8 mouse cellular contexts compared by ENCODE assay signal in the genomic region with DNA sequence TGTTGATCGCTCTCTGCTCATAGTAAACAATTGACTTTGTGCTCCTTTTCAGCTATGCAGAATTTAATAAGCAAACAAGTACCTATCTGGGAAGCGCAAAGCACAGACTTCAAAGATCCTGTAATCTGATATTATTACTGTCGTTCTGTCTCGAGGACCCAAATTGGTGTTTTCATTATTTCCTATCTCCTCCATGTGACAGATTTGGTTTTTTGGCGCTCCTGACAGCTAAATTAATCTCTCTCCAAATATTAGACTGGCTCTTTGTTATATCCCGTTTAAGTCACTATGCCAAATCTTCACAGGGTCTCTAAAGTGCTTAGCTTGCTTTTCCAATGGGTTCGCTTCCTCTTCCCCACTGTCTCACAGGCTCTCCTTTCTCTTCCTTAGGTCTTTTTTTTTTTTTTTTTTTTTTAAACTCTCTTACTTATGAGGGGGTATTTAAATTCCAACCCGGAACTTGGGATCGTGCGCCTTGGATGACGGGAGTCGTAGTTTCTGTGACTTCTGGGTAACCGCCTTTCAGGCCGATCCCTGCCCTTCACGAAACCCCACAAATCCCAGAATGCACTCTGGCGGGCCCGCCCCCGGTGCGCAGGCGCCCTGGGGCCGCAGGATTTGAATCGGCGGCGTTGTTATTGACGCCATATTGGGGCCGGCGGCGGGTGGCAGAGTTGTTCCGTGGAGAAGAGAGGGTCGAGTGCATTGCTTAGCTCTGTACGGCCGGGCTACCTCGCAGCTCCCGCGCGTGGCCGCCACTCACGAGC. TPM values are rescaled to one million over a fixed set of nuclear protein-coding genes. Genes with fewer than 3 reads are reported as not detected.
DNase-seq lines count a peak whose midpoint lies in the region; ATAC-seq and TF ChIP-seq lines count a peak whose summit lies in the region.

No protein-coding gene starts in this region.

- H3K4me2 ChIP-seq in forebrain, postnatal 0 days (ENCODE audit: low read depth) = peak overlapping the region; percentile 58
- H3K4me2 ChIP-seq in lung, embryonic 15.5 days = peak overlapping the region; percentile 50

- no peak for TF ChIP-seq EP300 in MEL (IDR thresholded peaks at IDR 0.05; ENCODE audit: low read depth in 1 of 2, low read length in 2 of 2)

- peak overlapping the region; percentile 84 for H3K9ac ChIP-seq in MEL (ENCODE audit: control insufficient read depth, low read depth, low read length, poor library complexity, severe bottlenecking)
- peak overlapping the region; percentile 97 for H3K9ac ChIP-seq in forebrain, postnatal 0 days
- H3K9ac ChIP-seq in lung, embryonic 15.5 days = peak overlapping the region; percentile 99

- TF ChIP-seq RAD21 in MEL (IDR thresholded peaks at IDR 0.05; ENCODE audit: low read depth, low read length) = no peak

- TF ChIP-seq POLR2A in MEL (IDR thresholded peaks at IDR 0.05; ENCODE audit: control insufficient read depth in 1 of 2, insufficient read depth in 1 of 2, low read depth in 1 of 2, low read length in 2 of 2, poor library complexity in 1 of 2) = peak; percentile 63 to 79; a peak in 3 of 4 replicates
- TF ChIP-seq POLR2A in cerebellum, adult 2 months (IDR thresholded peaks at IDR 0.05; ENCODE audit: borderline replicate concordance, insufficient read depth, low read length) = peak; percentile 60

- peak overlapping the region; percentile 83 for H3K27ac ChIP-seq in MEL (ENCODE audit: control insufficient read depth, low read depth, low read length)
- peak overlapping the region; percentile 98 for H3K27ac ChIP-seq in cerebellum, adult 2 months (ENCODE audit: insufficient read depth, low read length)
- H3K27ac ChIP-seq in forebrain, postnatal 0 days (ENCODE audit: low read depth, low read length) = peak overlapping the region; percentile 93
- H3K27ac ChIP-seq in lung, embryonic 15.5 days = peak overlapping the region; percentile 94

- peaks cover 4 to 20% of the 10 kb centered on the region in 2 experiments for H3K36me3 ChIP-seq in MEL (ENCODE audit: control insufficient read depth in 1 of 2, insufficient read depth in 2 of 2, low read length in 2 of 2)
- no peaks in the 10 kb centered on the region for H3K36me3 ChIP-seq in forebrain, postnatal 0 days (ENCODE audit: insufficient read depth)
- H3K36me3 ChIP-seq in lung, embryonic 15.5 days = no peaks in the 10 kb centered on the region

- H3K4me1 ChIP-seq in MEL (ENCODE audit: control insufficient read depth in 1 of 2, insufficient read depth in 2 of 2, low read length in 2 of 2) = peaks cover 3 to 4% of the 10 kb centered on the region in 2 experiments; a peak in 2 of 4 replicates
- peaks cover 3% of the 10 kb centered on the region; the same call in 1 of the 2 replicates for H3K4me1 ChIP-seq in cerebellum, adult 2 months (ENCODE audit: control insufficient read depth, insufficient read depth, low read length)
- peaks cover 13% of the 10 kb centered on the region; the same call in 1 of the 2 replicates for H3K4me1 ChIP-seq in forebrain, postnatal 0 days (ENCODE audit: insufficient read depth)
- peaks cover 13% of the 10 kb centered on the region for H3K4me1 ChIP-seq in lung, embryonic 15.5 days

- DNase-seq in MEL (ENCODE audit: low read depth, low spot score) = peak; percentile 99
- peak; percentile 97 to 98 for DNase-seq in cerebellum, adult 2 months
- peak; percentile 98 for DNase-seq in forebrain, postnatal 0 days
- DNase-seq in heart, postnatal 4 days = peak; percentile 96
- DNase-seq in layer of hippocampus, adult 8-10 months (ENCODE audit: low spot score in 2 of 2) = peak; percentile 95 to 97
- peak; percentile 95 for DNase-seq in ovary, adult 18-20 months (ENCODE audit: low spot score)
- DNase-seq in thymus, postnatal 0 days (ENCODE audit: low spot score) = peak; percentile 97

- H3K27me3 ChIP-seq in MEL (ENCODE audit: control insufficient read depth in 1 of 2, insufficient read depth in 2 of 2, low read length in 2 of 2) = no peaks in the 10 kb centered on the region
- no peaks in the 10 kb centered on the region for H3K27me3 ChIP-seq in cerebellum, adult 2 months (ENCODE audit: control insufficient read depth, insufficient read depth, low read length)
- H3K27me3 ChIP-seq in forebrain, postnatal 0 days (ENCODE audit: insufficient read depth, low read length) = no peaks in the 10 kb centered on the region
- no peaks in the 10 kb centered on the region for H3K27me3 ChIP-seq in lung, embryonic 15.5 days

- WGBS in cerebellum, adult 2 months = 2% methylated on average over 38 of the region's 38 CpGs
- 3% methylated on average over 38 of the region's 38 CpGs for WGBS in forebrain, postnatal 0 days
- WGBS in lung, embryonic 15.5 days = 3% methylated on average over 38 of the region's 38 CpGs

- peak; percentile 97 for ATAC-seq in forebrain, postnatal 0 days
- peak; percentile 95 for ATAC-seq in lung, embryonic 15.5 days (ENCODE audit: borderline replicate concordance, extremely low read depth, low FRiP score, low TSS enrichment)

- peak overlapping the region; percentile 73 to 80 for H3K4me3 ChIP-seq in MEL (ENCODE audit: control insufficient read depth in 1 of 2, insufficient read depth in 1 of 2, low read depth in 2 of 2, low read length in 2 of 2)
- H3K4me3 ChIP-seq in cerebellum, adult 2 months (replicated peaks; ENCODE audit: insufficient read depth, low read depth, low read length) = peak overlapping the region; percentile 96
- H3K4me3 ChIP-seq in forebrain, postnatal 0 days (ENCODE audit: low read depth, low read length) = peak overlapping the region; percentile 95
- peak overlapping the region; percentile 98 for H3K4me3 ChIP-seq in lung, embryonic 15.5 days

- peaks cover 35% of the 10 kb centered on the region for H3K79me2 ChIP-seq in MEL (ENCODE audit: control insufficient read depth, insufficient read depth, low read length, poor library complexity)

- H3K9me3 ChIP-seq in MEL (replicated peaks; ENCODE audit: insufficient read depth, low read length) = no peaks in the 10 kb centered on the region
- no peaks in the 10 kb centered on the region for H3K9me3 ChIP-seq in forebrain, postnatal 0 days (ENCODE audit: low read length)
- H3K9me3 ChIP-seq in lung, embryonic 15.5 days = no peaks in the 10 kb centered on the region

- no peak for TF ChIP-seq CTCF in MEL (IDR thresholded peaks at IDR 0.05 in 2 of 3, conservative IDR thresholded peaks at IDR 0.05 in 1 of 3; ENCODE audit: control insufficient read depth in 1 of 3, insufficient read depth in 1 of 3, low read depth in 2 of 3, low read length in 3 of 3, poor library complexity in 1 of 3, severe bottlenecking in 1 of 3)
- TF ChIP-seq CTCF in cerebellum, adult 2 months (IDR thresholded peaks at IDR 0.05; ENCODE audit: borderline replicate concordance, insufficient read depth, low read depth, low read length) = no peak
- TF ChIP-seq CTCF in forebrain, postnatal 0 days (IDR thresholded peaks at IDR 0.05; ENCODE audit: low read depth) = no peak

TF ChIP-seq in MEL, 35 proteins besides CTCF, POLR2A, EP300 and RAD21 (continues in another document):
- no peak for TF ChIP-seq GABPA (IDR thresholded peaks at IDR 0.05; ENCODE audit: low read depth, low read length)
- TF ChIP-seq TCF12 (IDR thresholded peaks at IDR 0.05; ENCODE audit: low read depth, low read length) = peak; percentile 64; the same call in 1 of the 2 replicates
- peak; percentile 46; the same call in 1 of the 2 replicates for TF ChIP-seq MAZ (IDR thresholded peaks at IDR 0.05; ENCODE audit: low read depth, low read length)
- TF ChIP-seq NRF1 (IDR thresholded peaks at IDR 0.05; ENCODE audit: insufficient read depth, low read depth, low read length, poor library complexity, severe bottlenecking) = peak; percentile 94
- TF ChIP-seq SIN3A (IDR thresholded peaks at IDR 0.05; ENCODE audit: low read length) = peak; percentile 99
- no peak; the same call in 1 of the 2 replicates for TF ChIP-seq MYC (IDR thresholded peaks at IDR 0.05; ENCODE audit: low read depth, low read length)
- peak; percentile 99 for TF ChIP-seq ELF1 (IDR thresholded peaks at IDR 0.05; ENCODE audit: low read depth, low read length)
- no peak for TF ChIP-seq BHLHE40 (IDR thresholded peaks at IDR 0.05; ENCODE audit: borderline replicate concordance, low read depth, low read length)
- TF ChIP-seq KAT2A (conservative IDR thresholded peaks at IDR 0.05; ENCODE audit: low read depth, low read length) = peak; percentile 91
- TF ChIP-seq POLR2AphosphoS2 (IDR thresholded peaks at IDR 0.05; ENCODE audit: low read length) = no peak; the same call in 1 of the 2 replicates
- TF ChIP-seq TAL1 (IDR thresholded peaks at IDR 0.05; ENCODE audit: low read length) = no peak
- TF ChIP-seq USF1 (IDR thresholded peaks at IDR 0.05; ENCODE audit: low read depth, low read length) = peak; percentile 41; the same call in 1 of the 2 replicates
- TF ChIP-seq NELFE (IDR thresholded peaks at IDR 0.05; ENCODE audit: low read depth, low read length) = peak; percentile 80
- peak; percentile 64 for TF ChIP-seq TBP (IDR thresholded peaks at IDR 0.05; ENCODE audit: low read depth, low read length)
- TF ChIP-seq HCFC1 (IDR thresholded peaks at IDR 0.05; ENCODE audit: low read depth, low read length) = peak; percentile 99
- TF ChIP-seq ZNF384 (IDR thresholded peaks at IDR 0.05; ENCODE audit: low read depth, low read length) = peak; percentile 100
- no peak for TF ChIP-seq SMC3 (IDR thresholded peaks at IDR 0.05; ENCODE audit: low read depth, low read length)
- no peak for TF ChIP-seq ZC3H11A (IDR thresholded peaks at IDR 0.05; ENCODE audit: low read depth, low read length)
- TF ChIP-seq ZKSCAN1 (IDR thresholded peaks at IDR 0.05; ENCODE audit: low read depth, low read length) = no peak; the same call in 1 of the 2 replicates
- no peak for TF ChIP-seq CHD2 (IDR thresholded peaks at IDR 0.05; ENCODE audit: low read length)
- TF ChIP-seq POLR2AphosphoS5 (IDR thresholded peaks at IDR 0.05; ENCODE audit: borderline replicate concordance, low read depth, low read length) = no peak
- no peak for TF ChIP-seq JUND (IDR thresholded peaks at IDR 0.05; ENCODE audit: low read depth, low read length)
- no peak for TF ChIP-seq RCOR1 (IDR thresholded peaks at IDR 0.05; ENCODE audit: low read depth, low read length)

RNA-seq across cellular contexts. Expression of a gene that starts 0.6 kb away (rescaled TPM):
- total RNA-seq in MEL (2012; rRNA removed) = 23.4 and 28.5 TPM in 2 replicates
- 10 to 100 TPM in 1 of 2 experiments, not detected in 1; 45.8 TPM for polyA plus RNA-seq in MEL (2012; ENCODE audit: insufficient read depth in 1 of 2, insufficient read length in 2 of 2, low read depth in 1 of 2, low replicate concordance in 2 of 2, missing spikeins in 1 of 2)
- 67.1 and 72.2 TPM in 2 replicates for polyA plus RNA-seq in cerebellum, adult 2 months (2012; rRNA removed)
- total RNA-seq in forebrain, postnatal 0 days (2014; rRNA removed) = 131 and 147 TPM in 2 replicates
- 79.9 and 94.6 TPM in 2 replicates for polyA plus RNA-seq in forebrain, postnatal 0 days (2015; fragmentation: Nextera tagmentation; extraction: Ambion mirVana)
- 10 to 100 TPM; 62.5 to 64.4 TPM for total RNA-seq in heart, postnatal 4 days (2021)
- 10 to 100 TPM; 84.1 to 98.1 (median 93.1) TPM for total RNA-seq in layer of hippocampus, adult 8-10 months (2022)
- 54.5 and 56.1 TPM in 2 replicates for polyA plus RNA-seq in lung, embryonic 15.5 days (2015; fragmentation: Nextera tagmentation; extraction: Ambion mirVana)
- polyA plus RNA-seq in thymus, postnatal 0 days (2015; fragmentation: Nextera tagmentation; extraction: Ambion mirVana) = 53.5 and 67.2 TPM in 2 replicates

Comparison
In these comparisons a context has a peak if more than half of its experiments do, and no peak if none do; other contexts are left out.
1. Peak in every context shown above with its lines: DNase-seq, ATAC-seq, H3K4me3 ChIP-seq and H3K27ac ChIP-seq.